Mouse (Mus musculus) spleen, postnatal 4 days (tissue): ENCODE measurements around the gene Slc3a1.
A peak's percentile ranks its signal among the peaks of the same experiment; 100 is the strongest.

Source experiments
- DNase-seq, 2 experiments: peaks; one replicate each; pipeline ENCODE4 v3.0.0; 2022; ENCODE audit warnings: low spot score in 2 of 2

Gene Slc3a1

DNA sequence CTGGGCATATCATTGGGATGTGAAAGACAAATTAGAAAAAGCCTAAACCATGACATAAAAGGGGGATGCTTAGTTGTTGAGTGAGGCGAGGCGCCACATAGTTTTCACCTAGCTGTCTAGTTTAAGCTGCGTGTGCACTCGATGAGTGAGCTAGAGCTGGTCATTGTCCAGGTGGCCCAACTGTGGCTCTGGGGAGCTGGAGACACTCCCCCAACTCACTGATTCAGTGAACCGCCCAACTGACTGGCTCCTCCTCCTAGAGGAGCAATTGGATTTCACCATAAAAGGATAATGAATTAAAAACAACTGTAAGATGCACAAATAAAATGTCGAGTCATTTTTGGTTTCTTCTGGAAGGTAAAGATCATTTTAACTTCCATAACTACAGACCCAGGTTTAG is 60.8 kb downstream of the Slc3a1 start:
- DNase-seq, result no peak

DNA sequence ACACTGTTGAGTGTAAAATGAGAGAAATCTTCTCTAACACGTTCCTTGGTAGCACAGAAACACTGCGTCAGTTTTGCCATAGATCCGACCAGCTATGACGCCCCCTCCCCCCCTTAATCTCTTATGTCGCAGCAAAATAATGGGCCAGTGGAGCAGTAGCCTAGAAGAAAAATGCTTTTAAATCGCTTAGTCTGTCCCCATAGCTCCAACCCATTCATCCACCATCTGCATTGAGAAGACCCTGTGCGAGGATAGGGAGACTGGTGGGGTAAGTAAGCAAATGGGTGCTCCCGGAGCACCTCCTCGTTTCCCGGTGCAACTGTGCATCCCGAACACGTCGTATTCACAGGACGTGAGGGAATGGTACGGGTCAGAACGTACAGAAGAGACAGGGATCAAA is 61.4 kb downstream of the Slc3a1 start:
- DNase-seq, result no peak

DNA sequence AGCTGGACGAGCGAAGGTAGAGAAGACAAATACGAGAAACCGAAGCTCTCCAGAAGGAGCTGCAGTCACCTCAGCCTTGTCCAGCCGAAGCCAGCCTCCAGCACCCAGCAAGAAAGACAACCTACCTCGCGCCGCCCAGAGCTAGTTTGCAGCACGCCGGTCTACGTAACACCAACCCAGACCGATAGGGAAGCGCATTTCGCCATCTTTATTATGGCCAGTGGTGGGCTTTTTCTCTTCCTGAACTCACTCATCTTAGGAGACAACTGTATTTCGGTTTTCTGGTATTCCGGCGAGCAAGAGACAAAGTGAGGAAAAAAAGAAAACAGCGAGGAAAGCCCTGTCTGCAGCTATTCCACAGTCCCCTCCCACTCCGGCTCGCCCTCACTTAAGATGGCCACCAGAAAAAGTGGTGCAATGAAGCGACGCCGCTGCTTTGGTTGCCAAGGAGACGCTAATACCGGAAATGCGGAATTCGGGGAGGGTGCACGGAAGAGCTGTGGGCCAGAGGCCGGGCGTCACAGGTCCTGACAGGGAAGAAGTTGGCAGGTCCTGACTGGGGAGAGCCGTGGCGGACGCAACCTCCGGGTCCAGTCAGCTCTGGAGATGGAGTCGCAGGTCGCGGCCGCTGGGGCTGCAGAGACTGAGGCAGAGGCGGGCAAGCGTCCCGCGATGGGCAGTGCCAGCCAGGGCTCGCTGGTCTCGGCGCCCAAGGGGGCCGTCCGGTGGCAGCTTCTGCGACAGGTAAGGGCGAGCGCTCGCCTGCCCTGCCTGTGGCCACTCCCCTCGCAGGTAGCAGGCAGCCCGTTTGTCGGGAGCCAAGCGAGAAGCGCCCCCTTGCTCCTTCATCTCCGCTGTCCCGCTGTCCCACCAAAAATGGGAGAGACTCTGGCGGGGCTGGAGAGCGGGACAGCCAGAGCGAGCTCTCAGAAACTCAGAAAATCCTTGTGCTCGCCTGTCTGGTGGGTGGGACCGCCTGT is 62.2 kb downstream of the Slc3a1 start, which contains the start of the genes Prepl and Camkmt:
Gene Prepl (minus strand): TSS at position 122 of the 980 bp plus-strand sequence.
Gene Camkmt (plus strand): TSS at position 433 of the 980 bp plus-strand sequence.
- DNase-seq, result peak; percentile 92 to 94

DNA sequence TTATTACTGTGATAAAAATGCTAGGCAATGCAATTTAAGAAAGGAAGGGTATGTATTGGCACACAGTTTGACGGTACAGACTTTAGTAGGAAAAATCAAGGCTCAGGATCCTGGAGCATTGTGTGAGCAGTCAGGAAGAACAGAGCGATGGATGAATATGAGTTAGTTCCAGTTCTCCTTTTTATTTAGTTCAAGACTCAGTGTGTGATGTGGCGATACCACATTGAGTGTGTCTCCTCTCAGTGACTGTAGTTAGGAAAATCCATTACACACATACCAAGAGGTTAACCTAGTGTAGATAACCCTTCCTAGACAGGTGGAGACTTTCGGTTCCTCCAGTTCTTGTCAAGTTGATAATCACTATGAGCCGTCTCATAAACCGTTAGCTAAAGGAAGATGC is 63.6 kb downstream of the Slc3a1 start:
- no peak for DNase-seq

DNA sequence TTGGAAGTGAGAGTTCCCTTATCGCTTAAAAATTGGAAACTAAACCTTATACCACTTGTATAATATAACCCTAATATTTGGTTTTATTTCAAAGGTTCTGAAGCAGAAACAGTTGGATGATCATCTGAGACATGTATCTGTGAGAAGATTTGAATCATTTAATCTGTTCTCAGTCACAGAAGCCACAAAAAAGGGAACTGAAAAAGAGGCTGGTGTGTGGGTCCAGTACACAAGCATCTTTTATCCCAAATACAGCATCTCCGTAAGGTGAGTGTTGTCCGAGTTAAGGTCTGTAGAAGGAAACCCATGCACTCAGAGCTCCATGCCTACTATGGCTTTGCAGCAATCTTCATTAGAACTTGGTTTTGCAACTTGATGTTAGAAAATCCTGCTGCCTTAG is 68.2 kb downstream of the Slc3a1 start:
- no peak for DNase-seq

DNA sequence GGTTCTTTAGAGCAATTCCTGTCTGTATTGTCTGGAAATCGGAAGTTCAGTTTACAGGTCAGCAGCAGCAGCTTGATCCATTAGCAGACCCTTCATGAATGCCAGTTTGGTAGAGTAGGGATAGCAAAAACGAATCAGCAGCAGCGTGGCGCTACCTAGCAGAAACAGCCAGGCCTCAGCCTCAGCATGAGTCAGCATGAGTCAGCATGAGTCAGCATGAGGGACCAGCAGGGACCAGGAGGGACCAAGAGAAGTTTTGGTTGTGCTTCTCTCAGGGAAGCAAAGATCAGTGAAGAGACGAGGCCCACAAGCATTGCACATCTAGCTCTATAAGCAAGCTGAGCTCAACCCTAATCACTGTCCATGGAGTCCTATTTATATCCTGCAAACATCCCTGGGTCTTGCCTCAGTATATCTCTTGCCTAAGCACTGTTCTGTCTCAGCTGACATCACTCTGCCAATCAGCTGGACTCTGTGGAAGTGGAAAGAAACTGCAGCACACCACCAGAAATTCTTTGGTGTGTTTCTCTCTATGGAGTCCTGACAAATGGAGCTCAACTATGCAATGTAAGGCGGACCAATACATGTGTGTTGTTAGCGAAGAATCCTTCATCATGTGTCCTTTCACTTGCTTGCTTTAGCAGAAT is 70.6 kb downstream of the Slc3a1 start:
- DNase-seq, result no peak

DNA sequence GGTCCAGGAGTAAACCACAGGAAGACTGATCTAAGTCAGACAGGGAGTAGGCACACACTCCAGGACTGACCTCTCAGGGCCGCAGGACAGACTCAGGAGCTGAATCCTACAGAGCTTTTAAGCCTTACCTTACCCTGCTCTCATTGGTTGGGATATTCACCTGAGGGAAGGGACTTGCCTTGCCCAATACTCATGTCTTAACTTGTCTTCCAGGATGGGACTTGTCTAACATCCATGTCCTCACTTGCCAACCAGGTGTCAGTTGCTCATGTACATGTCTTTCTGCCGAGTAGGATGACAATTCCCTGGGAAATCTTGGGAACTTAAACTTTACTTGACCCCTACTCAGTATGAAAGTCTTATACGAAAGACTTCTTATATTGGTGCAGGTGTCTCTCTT is 72.1 kb downstream of the Slc3a1 start:
- DNase-seq, result no peak

DNA sequence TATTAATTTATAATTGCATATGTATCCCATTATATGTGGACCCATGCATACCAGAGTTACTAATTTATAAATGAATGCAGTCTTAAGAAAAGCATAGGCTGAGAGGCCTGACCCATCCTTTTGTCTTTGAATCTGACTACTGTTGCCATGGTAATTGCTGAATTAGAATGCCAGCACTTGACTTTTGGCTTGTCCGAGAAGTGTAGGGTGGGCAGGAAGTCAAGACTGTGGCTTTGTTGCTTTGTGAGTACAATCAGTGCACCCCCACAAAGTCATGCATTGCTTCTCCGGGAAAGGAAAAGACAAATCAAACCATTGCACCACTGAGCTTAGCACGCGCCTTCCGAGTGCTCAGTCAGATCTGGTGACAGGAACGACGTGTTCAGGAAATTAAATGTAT is 73.6 kb downstream of the Slc3a1 start:
- no peak for DNase-seq

DNA sequence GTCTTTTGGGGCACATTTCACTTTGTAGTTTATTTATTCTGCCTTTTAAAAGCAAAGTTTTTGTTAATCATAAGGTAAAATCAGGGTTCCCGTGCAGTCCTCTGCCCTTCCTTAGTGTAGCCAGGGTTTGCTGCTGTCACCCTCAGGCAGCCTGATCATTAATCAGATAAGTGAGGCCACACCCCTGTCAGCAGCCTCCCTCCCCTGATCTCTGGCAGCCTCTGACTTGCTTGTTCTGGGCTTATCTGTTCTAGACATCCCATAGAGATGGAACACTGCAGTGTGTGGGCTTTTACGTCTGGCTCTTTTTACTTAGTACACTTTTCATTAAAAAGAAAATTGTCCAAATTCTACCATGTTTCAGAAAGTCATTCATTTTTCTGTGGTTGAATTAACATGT is 75.1 kb downstream of the Slc3a1 start:
- DNase-seq, result no peak

DNA sequence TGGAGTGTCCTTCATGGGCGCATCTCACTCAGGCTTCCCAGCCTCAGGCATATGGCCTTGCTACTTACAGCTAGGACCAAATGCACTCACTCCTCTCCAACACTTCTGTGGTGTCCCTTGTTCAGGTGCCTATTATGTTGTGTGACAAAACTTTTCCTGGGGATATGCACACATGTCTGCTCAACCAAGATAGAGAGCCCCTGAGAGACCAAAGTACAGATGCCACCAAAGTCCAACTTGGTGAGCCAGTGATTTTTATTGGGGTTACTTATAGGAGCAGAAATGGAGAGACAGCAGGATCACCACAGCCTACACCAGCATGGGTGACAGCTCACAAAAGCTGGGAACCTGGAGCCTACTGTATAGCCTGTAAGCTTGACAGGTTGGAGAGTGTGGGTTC is 82.5 kb downstream of the Slc3a1 start:
- DNase-seq, result no peak

DNA sequence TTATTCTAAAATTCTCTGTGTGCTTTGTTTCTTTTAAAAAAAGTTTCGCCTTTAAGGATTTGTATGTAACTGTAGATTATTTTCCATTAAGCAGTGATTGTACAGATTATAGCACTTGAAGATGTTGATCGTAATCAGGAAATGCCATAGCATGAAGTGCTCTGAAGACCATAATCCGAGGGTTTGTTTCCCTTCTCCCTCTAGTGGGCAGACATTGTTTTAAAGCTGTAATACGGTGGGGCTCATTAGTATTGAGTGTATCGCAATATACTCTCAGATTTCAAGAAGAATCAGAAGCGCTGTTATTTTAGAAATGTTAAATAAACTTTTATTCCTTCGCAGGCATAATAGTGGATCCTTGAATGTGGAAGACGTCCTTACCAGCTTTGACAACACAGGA is 85.3 kb downstream of the Slc3a1 start:
- no peak for DNase-seq
